Mouse (Mus musculus) frontal cortex, postnatal 36 days (tissue): Measurements from ENCODE around the gene Pik3r4.

Experiments
- DNase-seq, 2 experiments: peaks; one replicate each; pipeline ENCODE4 v3.0.0; 2022; ENCODE audit warnings: low spot score in 2 of 2

The Pik3r4 gene

GRCm38 (mm10) chr9:105696818-105697564 lies 54.2 kb downstream of the Pik3r4 start:
- DNase-seq: peak in 1 of 2 experiments; percentile 19

GRCm38 (mm10) chr9:105697764-105698396 lies 55.1 kb downstream of the Pik3r4 start:
- DNase-seq: no peak

GRCm38 (mm10) chr9:105700702-105701101 lies 57.9 kb downstream of the Pik3r4 start:
- no peak for DNase-seq

GRCm38 (mm10) chr9:105701966-105702365 lies 59.2 kb downstream of the Pik3r4 start:
- no peak for DNase-seq

GRCm38 (mm10) chr9:105704226-105704932 lies 61.6 kb downstream of the Pik3r4 start:
- no peak for DNase-seq

GRCm38 (mm10) chr9:105705011-105705410 lies 62.2 kb downstream of the Pik3r4 start:
- peak in 1 of 2 experiments; percentile 40 for DNase-seq

GRCm38 (mm10) chr9:105712049-105712448 lies 69.3 kb downstream of the Pik3r4 start:
- DNase-seq: peak in 1 of 2 experiments; percentile 27

- no peak for DNase-seq
These were observed 76.6 kb downstream of the Pik3r4 start for GRCm38 (mm10) chr9:105719367-105719766.

GRCm38 (mm10) chr9:105719851-105720395 lies 77.1 kb downstream of the Pik3r4 start:
- no peak for DNase-seq

GRCm38 (mm10) chr9:105720430-105720829 lies 77.7 kb downstream of the Pik3r4 start:
- DNase-seq: peak; percentile 62 to 83

GRCm38 (mm10) chr9:105731976-105732375 lies 89.2 kb downstream of the Pik3r4 start:
- DNase-seq: no peak

- no peak for DNase-seq
These were observed 91.9 kb downstream of the Pik3r4 start for GRCm38 (mm10) chr9:105734651-105735050.

- no peak for DNase-seq
These were observed 92.4 kb downstream of the Pik3r4 start for GRCm38 (mm10) chr9:105735195-105735594.
